Mouse (Mus musculus): ENCODE measurements around the gene Klhl36.

GRCm38 (mm10) chr8:119826982-119827381 is 35.1 kb upstream of the Klhl36 start:
- TF ChIP-seq CTCF (IDR thresholded peaks at IDR 0.05; ENCODE audit: control insufficient read depth, insufficient read depth, insufficient replicate concordance, low read depth, low read length) (no peak), POLR2A (IDR thresholded peaks at IDR 0.05; ENCODE audit: control insufficient read depth, low read depth, low read length) (no peak)

Measured in testis, adult 2 months (tissue).